Mouse (Mus musculus) embryonic facial prominence, embryonic 11.5 days (tissue): ENCODE data around the gene Cdkal1. TPM values are rescaled to one million over a fixed set of nuclear protein-coding genes. Genes with fewer than 3 reads are reported as not detected.

Experiments used
- ATAC-seq: fragments of 200-750 bp; cut with Nextera tagmentation; replicated peaks from 2 replicates; pipeline ENCODE4 v1.8.0; 2017; ENCODE audit warnings: low read depth; ENCODE audit not compliant: insufficient number of reproducible peaks, low FRiP score, low TSS enrichment
- DNase-seq: peaks from one replicate; pipeline ENCODE4 v3.0.0-alpha.2; 2015; ENCODE audit warnings: low spot score
- H3K27ac ChIP-seq: fragments of 300-500 bp; sonication (generic); replicated peaks from 2 replicates; pipeline ENCODE4 v1.5.1; 2014; ENCODE audit warnings: mild to moderate bottlenecking, low read depth, low read length, control low read depth
- H3K27me3 ChIP-seq: fragments of 300-500 bp; sonication (generic); 2 replicates; pipeline ENCODE4 v1.6.1; 2014; ENCODE audit warnings: mild to moderate bottlenecking, low read length, moderate library complexity, mixed read lengths; ENCODE audit not compliant: control insufficient read depth, insufficient read depth
- H3K36me3 ChIP-seq: fragments of 300-500 bp; sonication (generic); replicated peaks from 2 replicates; pipeline ENCODE4 v1.6.1; 2014; ENCODE audit warnings: low read depth, mild to moderate bottlenecking, low read length, moderate library complexity, mixed read lengths; ENCODE audit not compliant: control insufficient read depth, insufficient read depth
- H3K4me1 ChIP-seq: fragments of 300-500 bp; sonication (generic); 2 replicates; pipeline ENCODE4 v1.6.1; 2014; ENCODE audit warnings: low read length, mixed read lengths; ENCODE audit not compliant: control insufficient read depth, insufficient read depth
- H3K4me2 ChIP-seq: fragments of 300-500 bp; sonication (generic); 2 replicates; pipeline ENCODE4 v1.6.1; 2014; ENCODE audit warnings: low read depth, mild to moderate bottlenecking, control low read depth, low read length, moderate library complexity
- H3K4me3 ChIP-seq: fragments of 300-500 bp; sonication (generic); 2 replicates; pipeline ENCODE4 v1.5.1; 2014; ENCODE audit warnings: low read depth, low read length, control low read depth
- H3K9ac ChIP-seq: fragments of 300-500 bp; sonication (generic); replicated peaks from 2 replicates; pipeline ENCODE4 v1.6.1; 2014; ENCODE audit warnings: mild to moderate bottlenecking, control low read depth, low read length
- H3K9me3 ChIP-seq: fragments of 300-500 bp; sonication (generic); replicated peaks from 2 replicates; pipeline ENCODE4 v1.6.1; 2016; ENCODE audit warnings: mild to moderate bottlenecking, low read length, inconsistent platforms, mixed read lengths; ENCODE audit not compliant: control insufficient read depth
- WGBS: fragments of 180-500 bp; shearing (Covaris S2); extraction: QIAGEN DNeasy Blood & Tissue Kit; methylation state at CpG from one replicate; pipeline ENCODE4 v1.1.7; 2014; 5-methylcytosine and 5-hydroxymethylcytosine counted together
- polyA plus RNA-seq: library from polyadenylated mRNA; unstranded; fragments of >200 nt; fragmentation: Nextera tagmentation; extraction: Ambion mirVana; gene quantifications from 2 replicates; pipeline ENCODE4 v1.2.1, GENCODE M21; 2014

Gene Cdkal1
- polyA plus RNA-seq, 1 experiment from 2014 or later: 39.6 TPM

- Histone ChIP-seq H3K27ac (no peak overlapping the region), H3K4me3 (no peak overlapping the region), H3K9ac (no peak overlapping the region), H3K4me2 (no peak overlapping the region), H3K4me1 (no peaks in the 10 kb centered on the region), H3K36me3 (no peaks in the 10 kb centered on the region), H3K9me3 (no peaks in the 10 kb centered on the region), H3K27me3 (no peaks in the 10 kb centered on the region)
- DNase-seq (no peak), ATAC-seq (no peak)
These were observed 301.7 kb downstream of the Cdkal1 start for GRCm38 (mm10) chr13:29553792-29554191.

- DNase-seq (no peak), ATAC-seq (no peak)
- no peak overlapping the region for H3K4me3 ChIP-seq
- H3K9ac ChIP-seq: no peak overlapping the region
- no peak overlapping the region for H3K4me2 ChIP-seq
- 84% methylated on average over 5 of the region's 5 CpGs for WGBS
- no peaks in the 10 kb centered on the region for H3K36me3 ChIP-seq
- no peaks in the 10 kb centered on the region for H3K9me3 ChIP-seq
- no peaks in the 10 kb centered on the region for H3K4me1 ChIP-seq
- no peaks in the 10 kb centered on the region for H3K27me3 ChIP-seq
- no peak overlapping the region for H3K27ac ChIP-seq
These were observed 303.1 kb downstream of the Cdkal1 start for GRCm38 (mm10) chr13:29552322-29552870.

GRCm38 (mm10) chr13:29550886-29551285 is 304.6 kb downstream of the Cdkal1 start:
- Histone ChIP-seq H3K27ac (no peak overlapping the region), H3K36me3 (no peaks in the 10 kb centered on the region), H3K4me3 (no peak overlapping the region), H3K9ac (no peak overlapping the region), H3K9me3 (no peaks in the 10 kb centered on the region), H3K4me1 (no peaks in the 10 kb centered on the region), H3K4me2 (no peak overlapping the region), H3K27me3 (no peaks in the 10 kb centered on the region)
- DNase-seq (no peak), ATAC-seq (no peak)
- 82% methylated on average over 1 of the region's 1 CpGs for WGBS

DNA sequence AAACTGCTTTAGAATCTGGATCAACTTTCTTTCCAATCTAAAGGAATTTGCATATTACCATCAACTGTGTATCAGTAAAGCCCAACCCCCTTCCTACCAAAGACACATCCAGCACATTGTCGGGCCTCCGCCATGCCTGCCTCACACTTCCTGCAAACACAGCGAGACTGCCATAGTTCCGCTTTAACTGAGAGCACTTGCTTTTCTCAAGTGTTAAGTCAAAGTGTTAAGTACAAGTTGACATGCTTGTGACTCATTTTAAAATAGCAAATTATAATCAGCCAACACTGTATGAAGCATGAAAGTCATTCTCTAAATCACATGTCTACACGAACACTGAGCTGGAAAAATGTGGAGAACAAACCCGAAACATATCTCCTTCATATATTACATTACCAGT is 305.3 kb downstream of the Cdkal1 start:
- ATAC-seq: no peak
- no peak for DNase-seq
- no peak overlapping the region for H3K4me3 ChIP-seq
- no peaks in the 10 kb centered on the region for H3K4me1 ChIP-seq
- no peak overlapping the region for H3K4me2 ChIP-seq
- H3K9me3 ChIP-seq: no peaks in the 10 kb centered on the region
- H3K36me3 ChIP-seq: no peaks in the 10 kb centered on the region
- 91% methylated on average over 6 of the region's 6 CpGs for WGBS
- no peaks in the 10 kb centered on the region for H3K27me3 ChIP-seq
- no peak overlapping the region for H3K9ac ChIP-seq
- no peak overlapping the region for H3K27ac ChIP-seq

GRCm38 (mm10) chr13:29549761-29550160 is 305.7 kb downstream of the Cdkal1 start:
- no peaks in the 10 kb centered on the region for H3K4me1 ChIP-seq
- H3K9me3 ChIP-seq: no peaks in the 10 kb centered on the region
- no peak for DNase-seq
- no peak overlapping the region for H3K4me2 ChIP-seq
- no peak overlapping the region for H3K4me3 ChIP-seq
- no peak overlapping the region for H3K27ac ChIP-seq
- H3K27me3 ChIP-seq: no peaks in the 10 kb centered on the region
- 72% methylated on average over 2 of the region's 2 CpGs for WGBS
- no peak for ATAC-seq
- H3K9ac ChIP-seq: no peak overlapping the region
- H3K36me3 ChIP-seq: no peaks in the 10 kb centered on the region

GRCm38 (mm10) chr13:29537906-29538305 is 317.6 kb downstream of the Cdkal1 start:
- H3K4me2 ChIP-seq: no peak overlapping the region
- no peak overlapping the region for H3K27ac ChIP-seq
- no peaks in the 10 kb centered on the region for H3K27me3 ChIP-seq
- no peaks in the 10 kb centered on the region for H3K9me3 ChIP-seq
- 58% methylated on average over 1 of the region's 1 CpGs for WGBS
- H3K4me1 ChIP-seq: no peaks in the 10 kb centered on the region
- H3K36me3 ChIP-seq: no peaks in the 10 kb centered on the region
- no peak overlapping the region for H3K4me3 ChIP-seq
- no peak for ATAC-seq
- no peak overlapping the region for H3K9ac ChIP-seq
- no peak for DNase-seq

DNA sequence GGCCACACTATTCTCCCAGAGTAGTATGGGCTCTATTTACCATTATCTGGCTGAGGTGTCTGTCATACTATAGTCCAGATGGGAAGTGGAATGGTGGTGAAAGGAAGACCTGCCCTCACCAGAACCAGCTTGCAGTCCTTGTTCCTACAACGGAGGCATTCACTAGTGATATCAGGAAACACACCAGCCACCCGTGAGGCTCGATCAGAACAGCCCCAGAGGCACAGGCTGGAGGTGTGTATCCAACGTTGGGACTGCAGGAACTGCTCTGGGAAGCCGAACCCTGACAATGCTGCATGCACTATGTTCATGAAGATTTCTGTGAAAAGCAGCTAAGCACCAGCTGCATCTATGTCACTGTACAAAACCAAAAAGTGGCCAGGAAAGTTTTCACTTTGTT is 321.9 kb downstream of the Cdkal1 start:
- H3K4me1 ChIP-seq: no peaks in the 10 kb centered on the region
- H3K9ac ChIP-seq: no peak overlapping the region
- no peaks in the 10 kb centered on the region for H3K9me3 ChIP-seq
- ATAC-seq (no peak), DNase-seq (no peak)
- H3K27me3 ChIP-seq: no peaks in the 10 kb centered on the region
- H3K4me3 ChIP-seq: no peak overlapping the region
- H3K27ac ChIP-seq: no peak overlapping the region
- no peak overlapping the region for H3K4me2 ChIP-seq
- no peaks in the 10 kb centered on the region for H3K36me3 ChIP-seq
- WGBS: 74% methylated on average over 5 of the region's 5 CpGs

DNA sequence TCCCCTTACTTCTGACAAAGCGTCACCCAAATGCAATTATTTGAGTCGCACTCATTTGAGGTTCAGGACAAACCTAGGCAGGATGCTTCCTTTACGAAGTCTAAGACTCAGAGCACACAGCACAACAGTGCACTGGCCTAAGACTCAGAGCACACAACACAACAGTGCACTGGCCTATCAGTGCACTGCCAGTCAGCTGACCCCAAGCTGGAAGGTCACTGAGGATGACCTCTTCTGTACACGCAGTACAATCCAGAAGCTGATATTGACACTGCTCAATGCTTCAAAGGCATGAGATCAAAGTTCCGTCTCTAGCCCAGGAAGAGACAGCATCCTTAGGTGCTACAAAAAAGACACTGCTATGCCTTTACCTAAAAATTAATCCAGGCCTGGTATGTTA is 327.1 kb downstream of the Cdkal1 start:
- ATAC-seq (no peak; the same call in 1 of the 2 replicates), DNase-seq (no peak)
- 82% methylated on average over 5 of the region's 5 CpGs for WGBS
- no peaks in the 10 kb centered on the region for H3K9me3 ChIP-seq
- H3K27me3 ChIP-seq: no peaks in the 10 kb centered on the region
- H3K4me2 ChIP-seq: no peak overlapping the region
- H3K4me1 ChIP-seq: no peaks in the 10 kb centered on the region
- H3K36me3 ChIP-seq: no peaks in the 10 kb centered on the region
- H3K4me3 ChIP-seq: no peak overlapping the region
- no peak overlapping the region for H3K27ac ChIP-seq
- H3K9ac ChIP-seq: no peak overlapping the region
